Mouse (Mus musculus) megakaryocyte, embryonic 14.5 days (primary cell): Measurements from ENCODE around the gene Taf1. TPM values are rescaled to one million over a fixed set of nuclear protein-coding genes. Genes with fewer than 3 reads are reported as not detected.
"Not testable (repeated sequence)": the region's sequence is repeated elsewhere in the genome, so short reads cannot be mapped to it uniquely, and the experiment has no call there.

Experiments used
- H3K27me3 ChIP-seq: replicated peaks from 2 replicates; pipeline ENCODE3; 2012; ENCODE audit warnings: inconsistent platforms
- H3K36me3 ChIP-seq: replicated peaks from 2 replicates; pipeline ENCODE3; 2012; ENCODE audit warnings: low read length, inconsistent platforms, mixed read lengths
- H3K4me1 ChIP-seq: 2 replicates; pipeline ENCODE4 v1.6.1; 2012; ENCODE audit warnings: inconsistent platforms
- H3K4me3 ChIP-seq: replicated peaks from 2 replicates; pipeline ENCODE3; 2012; ENCODE audit warnings: moderate library complexity, mild to moderate bottlenecking, inconsistent platforms
- H3K9me3 ChIP-seq: 2 replicates; pipeline ENCODE4 v1.6.1; 2012; ENCODE audit warnings: inconsistent platforms
- FLI1 ChIP-seq: IDR thresholded peaks from 2 replicates; pipeline ENCODE4 v1.6.1; 2012; ENCODE audit warnings: low read length, inconsistent platforms, mixed read lengths
- GATA1 ChIP-seq: IDR thresholded peaks from 3 replicates; pipeline ENCODE4 v1.6.1; 2012; ENCODE audit warnings: mixed read lengths, low read length, inconsistent platforms, borderline replicate concordance
- polyA plus RNA-seq: library from polyadenylated mRNA; stranded (reverse); fragments of >175 nt; gene quantifications from 2 replicates; pipeline ENCODE4 v1.2.3, GENCODE M21; 2012; ENCODE audit warnings: low replicate concordance; ENCODE audit not compliant: insufficient read depth

Gene Taf1
- polyA plus RNA-seq: 1.3 TPM in 1 of 2 replicates, not detected in the other

GRCm38 (mm10) chrX:101532347-101533221 is at the start of gene Taf1:
Gene Taf1, plus strand, starts transcription at chrX:101532734.
- Histone ChIP-seq H3K9me3 (no peaks in the 10 kb centered on the region), H3K4me1 (peaks cover 7% of the 10 kb centered on the region; the same call in 1 of the 2 replicates), H3K4me3 (peak within 1 kb of the TSS; percentile 94), H3K36me3 (peaks cover 20% of the 10 kb centered on the region), H3K27me3 (no peaks in the 10 kb centered on the region)
- no peak; the same call in 1 of the 2 replicates for TF ChIP-seq FLI1
- TF ChIP-seq GATA1: no peak

GRCm38 (mm10) chrX:101486487-101487152 is 45.9 kb upstream of the Taf1 start:
- H3K36me3 ChIP-seq, H3K9me3 ChIP-seq, H3K4me3 ChIP-seq, H3K4me1 ChIP-seq, H3K27me3 ChIP-seq: not testable (repeated sequence)

DNA sequence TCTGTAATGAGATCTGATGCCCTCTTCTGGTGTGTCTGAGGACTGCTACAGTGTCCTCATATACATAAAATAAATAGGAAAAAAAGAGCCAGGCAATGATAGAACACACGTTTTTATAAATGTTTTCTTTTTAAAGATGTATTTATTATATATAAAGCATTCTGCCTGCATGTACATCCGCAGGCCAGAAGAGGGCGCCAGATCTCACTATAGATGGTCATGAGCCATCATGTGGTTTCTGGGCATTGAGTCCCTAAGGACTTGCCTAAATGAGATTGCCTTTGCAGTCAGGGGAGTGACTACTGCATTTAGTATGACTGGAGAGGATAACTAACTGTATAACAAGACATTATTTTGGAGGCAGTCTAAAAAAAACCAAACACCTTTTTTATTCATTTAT is 27.9 kb upstream of the Taf1 start:
- TF ChIP-seq FLI1 (no peak), GATA1 (no peak)
- Histone ChIP-seq H3K9me3 (no peaks in the 10 kb centered on the region), H3K36me3 (no peaks in the 10 kb centered on the region), H3K27me3 (no peaks in the 10 kb centered on the region), H3K4me1 (no peaks in the 10 kb centered on the region), H3K4me3 (no peak overlapping the region)

DNA sequence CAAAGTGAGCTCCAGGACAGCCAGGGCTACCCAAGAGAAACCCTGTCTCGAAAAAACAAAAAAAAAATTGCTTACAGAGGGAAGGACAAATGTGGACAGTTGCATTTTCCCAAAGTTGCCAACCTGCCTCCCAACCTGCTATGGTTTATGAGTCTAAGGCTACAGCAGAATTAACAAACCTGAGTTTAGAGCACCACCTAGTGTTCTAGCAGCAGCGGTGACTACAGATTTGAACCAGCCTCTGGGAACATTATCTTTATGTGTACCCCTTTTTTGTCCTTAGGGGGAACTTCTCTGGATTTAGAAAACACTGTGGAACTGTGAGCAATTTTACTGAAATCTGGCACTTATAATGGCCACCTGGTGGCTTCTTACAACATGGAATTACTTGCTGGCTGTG is 16.8 kb upstream of the Taf1 start:
- Histone ChIP-seq H3K36me3 (no peaks in the 10 kb centered on the region), H3K27me3 (peaks cover 3% of the 10 kb centered on the region), H3K9me3 (no peaks in the 10 kb centered on the region), H3K4me1 (no peaks in the 10 kb centered on the region), H3K4me3 (no peak overlapping the region)
- TF ChIP-seq GATA1: no peak
- TF ChIP-seq FLI1: no peak

DNA sequence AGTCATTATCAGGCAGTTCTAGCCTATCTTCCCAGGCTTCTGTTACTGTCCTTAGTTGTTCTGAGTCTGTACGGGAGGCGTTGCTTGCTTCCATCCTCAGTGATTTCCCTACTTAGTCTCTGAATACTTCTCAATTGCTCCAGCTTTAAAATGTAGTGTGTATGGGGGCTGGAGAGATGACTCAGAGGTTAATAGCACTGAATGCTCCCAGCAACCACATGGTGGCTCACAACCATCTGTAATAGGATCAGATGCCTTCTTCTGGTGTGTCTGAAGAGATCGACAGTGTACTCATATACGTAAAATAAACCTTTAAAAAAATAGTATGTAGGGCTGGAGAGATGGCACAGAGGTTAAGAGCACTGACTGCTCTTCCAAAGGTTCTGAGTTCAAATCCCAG is 14.5 kb upstream of the Taf1 start:
- no peaks in the 10 kb centered on the region for H3K9me3 ChIP-seq
- no peak overlapping the region for H3K4me3 ChIP-seq
- TF ChIP-seq FLI1: no peak
- no peak for TF ChIP-seq GATA1

GRCm38 (mm10) chrX:101522027-101522426 is 10.5 kb upstream of the Taf1 start:
- no peak for TF ChIP-seq GATA1
- TF ChIP-seq FLI1: no peak
- Histone ChIP-seq H3K9me3 (no peaks in the 10 kb centered on the region), H3K36me3 (no peaks in the 10 kb centered on the region), H3K27me3 (peaks cover 4% of the 10 kb centered on the region), H3K4me3 (no peak overlapping the region), H3K4me1 (no peaks in the 10 kb centered on the region)

More for the DNA sequence above, 14.5 kb upstream of the Taf1 start:
- Histone ChIP-seq H3K4me1 (no peaks in the 10 kb centered on the region), H3K36me3 (no peaks in the 10 kb centered on the region), H3K27me3 (peaks cover 3% of the 10 kb centered on the region)

GRCm38 (mm10) chrX:101527356-101527755 is 5.2 kb upstream of the Taf1 start:
- TF ChIP-seq GATA1: no peak
- TF ChIP-seq FLI1: no peak
- H3K4me1 ChIP-seq: no peaks in the 10 kb centered on the region
- H3K36me3 ChIP-seq: no peaks in the 10 kb centered on the region
- peak overlapping the region; percentile 85 for H3K4me3 ChIP-seq
- no peaks in the 10 kb centered on the region for H3K9me3 ChIP-seq
- peaks cover 2% of the 10 kb centered on the region for H3K27me3 ChIP-seq

GRCm38 (mm10) chrX:101585455-101585854 is 52.9 kb downstream of the Taf1 start:
- peaks cover 43% of the 10 kb centered on the region for H3K36me3 ChIP-seq
- no peaks in the 10 kb centered on the region for H3K9me3 ChIP-seq
- no peaks in the 10 kb centered on the region for H3K4me1 ChIP-seq
- no peak for TF ChIP-seq GATA1
- no peak for TF ChIP-seq FLI1
- no peaks in the 10 kb centered on the region for H3K27me3 ChIP-seq
- no peak overlapping the region for H3K4me3 ChIP-seq

DNA sequence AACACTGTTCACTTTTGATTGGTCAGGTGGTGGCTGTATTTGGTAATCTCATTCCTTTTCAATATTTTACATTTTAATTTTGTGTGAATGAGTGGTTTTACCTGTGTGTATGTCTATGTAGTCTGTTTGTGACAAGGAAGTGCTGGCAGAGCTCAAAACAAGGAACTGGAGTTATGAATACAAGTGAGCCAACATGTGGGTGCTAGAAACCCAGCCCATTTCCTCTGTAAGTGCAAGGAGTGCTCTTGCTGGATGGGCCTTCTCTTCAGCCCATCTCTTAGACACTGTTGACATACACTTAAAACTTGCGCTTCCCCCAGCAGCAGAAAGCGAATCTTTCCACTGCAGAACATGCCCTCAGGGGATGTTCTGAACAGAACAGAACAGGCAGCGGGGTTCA is 83.6 kb downstream of the Taf1 start:
- Histone ChIP-seq H3K4me3 (no peak overlapping the region), H3K4me1 (peaks cover 5% of the 10 kb centered on the region), H3K9me3 (no peaks in the 10 kb centered on the region), H3K27me3 (peaks cover 11% of the 10 kb centered on the region), H3K36me3 (no peaks in the 10 kb centered on the region)
- no peak for TF ChIP-seq GATA1

GRCm38 (mm10) chrX:101617889-101618288 is 85.4 kb downstream of the Taf1 start:
- Histone ChIP-seq H3K4me3 (no peak overlapping the region), H3K36me3 (no peaks in the 10 kb centered on the region), H3K27me3 (peaks cover 4% of the 10 kb centered on the region), H3K4me1 (peaks cover 5% of the 10 kb centered on the region), H3K9me3 (no peaks in the 10 kb centered on the region)
- TF ChIP-seq GATA1 (no peak), FLI1 (no peak)

- no peaks in the 10 kb centered on the region for H3K36me3 ChIP-seq
- H3K27me3 ChIP-seq: peaks cover 4% of the 10 kb centered on the region
- no peaks in the 10 kb centered on the region for H3K9me3 ChIP-seq
- no peak for TF ChIP-seq GATA1
- no peak for TF ChIP-seq FLI1
- peaks cover 10% of the 10 kb centered on the region for H3K4me1 ChIP-seq
- H3K4me3 ChIP-seq: peak overlapping the region; percentile 33
These were observed 87.8 kb downstream of the Taf1 start for GRCm38 (mm10) chrX:101620317-101620716.
